14 mouse cellular contexts compared by ENCODE assay signal in the genomic region with DNA sequence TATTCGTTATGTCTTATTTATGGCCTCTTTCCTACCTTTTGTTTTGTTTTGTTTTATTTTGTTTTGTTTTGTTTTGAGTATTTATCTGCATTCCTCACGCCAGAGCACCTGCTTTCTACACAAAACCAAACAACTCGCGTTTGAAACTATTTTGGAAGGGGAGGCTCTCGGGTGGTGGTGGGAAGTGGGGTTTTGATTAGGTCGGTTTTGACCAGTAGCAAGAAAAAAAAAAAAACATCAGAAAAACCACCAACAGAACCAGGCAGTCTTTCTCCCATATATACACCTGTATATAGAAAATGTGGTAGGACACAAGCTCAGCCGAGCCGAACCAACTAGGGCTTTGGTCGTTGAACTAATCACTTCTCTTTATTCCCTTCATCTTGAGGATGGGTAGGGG. TPM values are rescaled to one million over a fixed set of nuclear protein-coding genes. Genes with fewer than 3 reads are reported as not detected.
DNase-seq lines count a peak whose midpoint lies in the region; ATAC-seq lines count a peak whose summit lies in the region.
"Had no signal": no experiment of that assay in that cellular context is flagged by ENCODE, and none has a peak within 500 bp of the region (broad histone marks: within the 10 kb centered on the region; RNA-seq: fewer than 3 reads in every experiment).

No protein-coding gene starts in this region.

- no peaks in the 10 kb centered on the region for H3K36me3 ChIP-seq in kidney, embryonic 16.5 days (ENCODE audit: insufficient read depth, low read length)
- no peaks in the 10 kb centered on the region for H3K36me3 ChIP-seq in embryonic facial prominence, embryonic 15.5 days
- no peaks in the 10 kb centered on the region for H3K36me3 ChIP-seq in neural tube, embryonic 12.5 days

- no peak overlapping the region for H3K27ac ChIP-seq in kidney, embryonic 16.5 days (ENCODE audit: low read length)
- H3K27ac ChIP-seq in embryonic facial prominence, embryonic 15.5 days (replicated peaks), result no peak overlapping the region
- no peak overlapping the region for H3K27ac ChIP-seq in neural tube, embryonic 12.5 days
- H3K27ac ChIP-seq: liver, embryonic 14.5 days had no signal

- H3K4me1 ChIP-seq in kidney, embryonic 16.5 days (ENCODE audit: insufficient read depth, low read length), result peaks cover 19% of the 10 kb centered on the region
- peaks cover 30% of the 10 kb centered on the region for H3K4me1 ChIP-seq in embryonic facial prominence, embryonic 15.5 days
- peaks cover 35% of the 10 kb centered on the region for H3K4me1 ChIP-seq in neural tube, embryonic 12.5 days

- peaks cover 81% of the 10 kb centered on the region for H3K27me3 ChIP-seq in kidney, embryonic 16.5 days (ENCODE audit: insufficient read depth, low read length)
- H3K27me3 ChIP-seq in embryonic facial prominence, embryonic 15.5 days, result peaks cover 78% of the 10 kb centered on the region
- peaks cover 79% of the 10 kb centered on the region for H3K27me3 ChIP-seq in neural tube, embryonic 12.5 days (replicated peaks)

- peak; percentile 15 for DNase-seq in CD4-positive, CD25-positive, alpha-beta regulatory T cell, adult 2 months (ENCODE audit: low read depth, low spot score)
- DNase-seq in kidney, adult 8-10 months, result no peak
- DNase-seq in thymus, postnatal 4 days, result no peak
- DNase-seq in cerebellum, adult 11 months, result no peak
- DNase-seq: adrenal gland, adult 8-10 months; cerebellum, adult 9-11 months; kidney, adult 9 months had no signal

- no peak overlapping the region for H3K9ac ChIP-seq in kidney, embryonic 16.5 days (replicated peaks; ENCODE audit: low read length)
- no peak overlapping the region for H3K9ac ChIP-seq in embryonic facial prominence, embryonic 15.5 days
- H3K9ac ChIP-seq in neural tube, embryonic 12.5 days, result no peak overlapping the region
- H3K9ac ChIP-seq: liver, embryonic 14.5 days had no signal

- peak overlapping the region; percentile 27 for H3K4me2 ChIP-seq in kidney, embryonic 16.5 days (replicated peaks; ENCODE audit: low read depth, low read length)
- no peak overlapping the region for H3K4me2 ChIP-seq in embryonic facial prominence, embryonic 15.5 days (replicated peaks)
- peak overlapping the region; percentile 65 for H3K4me2 ChIP-seq in neural tube, embryonic 12.5 days (replicated peaks)

- no peak for ATAC-seq in CD4-positive, CD25-positive, alpha-beta regulatory T cell, adult 4 months
- no peak for ATAC-seq in kidney, embryonic 16.5 days (ENCODE audit: low FRiP score, low TSS enrichment)
- no peak for ATAC-seq in embryonic facial prominence, embryonic 15.5 days (ENCODE audit: insufficient number of reproducible peaks, low FRiP score, low TSS enrichment, low read depth)
- no peak for ATAC-seq in neural tube, embryonic 12.5 days (ENCODE audit: low FRiP score, low read depth)

- no peak overlapping the region for H3K4me3 ChIP-seq in kidney, embryonic 16.5 days (ENCODE audit: low read length)
- peak overlapping the region; percentile 26; the same call in 1 of the 2 replicates for H3K4me3 ChIP-seq in embryonic facial prominence, embryonic 15.5 days (replicated peaks)
- no peak overlapping the region for H3K4me3 ChIP-seq in neural tube, embryonic 12.5 days
- H3K4me3 ChIP-seq: erythroblast, embryonic 14.5 days had no signal

- H3K9me3 ChIP-seq in kidney, embryonic 16.5 days (ENCODE audit: low read length), result no peaks in the 10 kb centered on the region
- no peaks in the 10 kb centered on the region for H3K9me3 ChIP-seq in embryonic facial prominence, embryonic 15.5 days (replicated peaks)
- H3K9me3 ChIP-seq in neural tube, embryonic 12.5 days, result no peaks in the 10 kb centered on the region

- 2% methylated on average over 9 of the region's 9 CpGs for WGBS in kidney, embryonic 16.5 days
- 2% methylated on average over 9 of the region's 9 CpGs for WGBS in embryonic facial prominence, embryonic 15.5 days
- under 1% methylated on average over 9 of the region's 9 CpGs for WGBS in neural tube, embryonic 12.5 days

RNA-seq across cellular contexts. Expression of gene Bub3, which starts 3.9 kb away (rescaled TPM):
- polyA plus RNA-seq in CD4-positive, CD25-positive, alpha-beta regulatory T cell, adult 4 months (2017; shearing (Covaris generic)), result 100 to 1,000 TPM; 144 to 175 TPM
- 234 and 249 TPM in 2 replicates for polyA plus RNA-seq in kidney, embryonic 16.5 days (2015; fragmentation: Nextera tagmentation; extraction: Ambion mirVana)
- 177 and 189 TPM in 2 replicates for polyA plus RNA-seq in embryonic facial prominence, embryonic 15.5 days (2015; fragmentation: Nextera tagmentation; extraction: Ambion mirVana)
- polyA plus RNA-seq in neural tube, embryonic 12.5 days (2016; fragmentation: Nextera tagmentation; extraction: Ambion mirVana), result 212 and 219 TPM in 2 replicates

RNA-seq across cellular contexts. Expression of gene Hmx2, which starts 7.5 kb away (rescaled TPM):
- not detected for polyA plus RNA-seq in CD4-positive, CD25-positive, alpha-beta regulatory T cell, adult 4 months (2017; shearing (Covaris generic))
- 0.46 and 0.66 TPM in 2 replicates for polyA plus RNA-seq in kidney, embryonic 16.5 days (2015; fragmentation: Nextera tagmentation; extraction: Ambion mirVana)
- 0.24 TPM in 1 of 2 replicates, not detected in the other for polyA plus RNA-seq in embryonic facial prominence, embryonic 15.5 days (2015; fragmentation: Nextera tagmentation; extraction: Ambion mirVana)
- polyA plus RNA-seq in neural tube, embryonic 12.5 days (2016; fragmentation: Nextera tagmentation; extraction: Ambion mirVana), result 2.6 and 2.7 TPM in 2 replicates
- polyA plus RNA-seq: erythroblast, embryonic 14.5 days; liver, embryonic 14.5 days; spleen, adult 2 months had no signal

RNA-seq across cellular contexts. Expression of gene Hmx3, which starts 13.4 kb away (rescaled TPM):
- polyA plus RNA-seq in CD4-positive, CD25-positive, alpha-beta regulatory T cell, adult 4 months (2017; shearing (Covaris generic)), result not detected
- not detected in 2 replicates for polyA plus RNA-seq in kidney, embryonic 16.5 days (2015; fragmentation: Nextera tagmentation; extraction: Ambion mirVana)
- not detected in 2 replicates for polyA plus RNA-seq in embryonic facial prominence, embryonic 15.5 days (2015; fragmentation: Nextera tagmentation; extraction: Ambion mirVana)
- polyA plus RNA-seq in neural tube, embryonic 12.5 days (2016; fragmentation: Nextera tagmentation; extraction: Ambion mirVana), result 1.7 and 2.2 TPM in 2 replicates
- polyA plus RNA-seq: erythroblast, embryonic 14.5 days; liver, embryonic 14.5 days; spleen, adult 2 months had no signal
